ENCODE assay signal across 13 mouse cellular contexts in the genomic region with DNA sequence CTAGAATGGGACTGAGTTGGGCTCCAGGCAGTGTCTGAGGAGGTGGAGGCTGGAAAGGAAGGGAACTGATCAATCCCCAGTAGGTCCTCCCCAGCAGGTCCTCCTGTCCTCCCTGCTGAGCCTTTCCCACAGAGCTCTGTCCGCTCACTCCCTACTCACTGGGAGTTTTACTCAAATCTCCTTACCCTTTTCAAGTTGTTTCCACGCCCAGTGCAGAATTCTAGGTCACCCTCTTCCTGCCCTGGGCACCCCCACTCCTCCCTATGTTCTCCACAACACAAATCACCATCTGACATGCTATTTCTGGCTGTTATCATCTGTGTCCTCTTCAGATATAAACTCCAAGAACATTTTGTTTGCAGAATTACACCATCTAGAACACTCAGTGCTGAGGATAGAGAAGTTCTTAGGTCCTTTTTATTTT. TPM values are rescaled to one million over a fixed set of nuclear protein-coding genes. Genes with fewer than 3 reads are reported as not detected.
DNase-seq lines count a peak whose midpoint lies in the region; ATAC-seq and TF ChIP-seq lines count a peak whose summit lies in the region.
"Had no signal": no experiment of that assay in that cellular context is flagged by ENCODE, and none has a peak within 500 bp of the region (broad histone marks: within the 10 kb centered on the region; RNA-seq: fewer than 3 reads in every experiment).

No protein-coding gene starts in this region.

- ATAC-seq in heart, embryonic 13.5 days (ENCODE audit: extremely low read depth, insufficient number of reproducible peaks, low FRiP score, low TSS enrichment) = no peak
- ATAC-seq in lung, postnatal 0 days = peak; percentile 86
- ATAC-seq: CD4-positive, CD25-positive, alpha-beta regulatory T cell, adult 4 months; hindbrain, postnatal 0 days had no signal

- WGBS in heart, embryonic 13.5 days = 49% methylated on average over 2 of the region's 2 CpGs
- 23% methylated on average over 2 of the region's 2 CpGs for WGBS in lung, postnatal 0 days

- H3K4me1 ChIP-seq in heart, embryonic 13.5 days = peaks cover 13% of the 10 kb centered on the region; the same call in 1 of the 2 replicates
- H3K4me1 ChIP-seq in lung, postnatal 0 days (ENCODE audit: insufficient read depth, low read depth, low read length) = 0 out of 2 replicates have a peak, but pooled peaks cover 9% of the 10 kb centered on the region
- H3K4me1 ChIP-seq: limb, embryonic 12.5 days had no signal

- TF ChIP-seq CTCF in lung, postnatal 0 days (IDR thresholded peaks at IDR 0.05) = no peak

- H3K9me3 ChIP-seq in heart, embryonic 13.5 days = no peaks in the 10 kb centered on the region
- no peaks in the 10 kb centered on the region for H3K9me3 ChIP-seq in lung, postnatal 0 days (ENCODE audit: low read length)
- H3K9me3 ChIP-seq: limb, embryonic 12.5 days had no signal

- peaks cover 19% of the 10 kb centered on the region for H3K36me3 ChIP-seq in heart, embryonic 13.5 days
- 0 out of 2 replicates have a peak, but pooled peaks cover 6% of the 10 kb centered on the region for H3K36me3 ChIP-seq in lung, postnatal 0 days (ENCODE audit: insufficient read depth, low read length)

- peak overlapping the region; percentile 47; the same call in 1 of the 2 replicates for H3K9ac ChIP-seq in heart, embryonic 13.5 days
- no peak overlapping the region for H3K9ac ChIP-seq in lung, postnatal 0 days (replicated peaks; ENCODE audit: low read depth)
- H3K9ac ChIP-seq: limb, embryonic 12.5 days had no signal

- DNase-seq in gastrocnemius, postnatal 25 days = peak; percentile 62
- no peak for DNase-seq in gastrocnemius, postnatal 4 days (ENCODE audit: low spot score in 2 of 2)
- peak; percentile 47 for DNase-seq in layer of hippocampus, adult 9-11 months
- DNase-seq in layer of hippocampus, postnatal 14 days (ENCODE audit: low spot score in 2 of 2) = no peak
- peak; percentile 94 for DNase-seq in lung, postnatal 0 days (ENCODE audit: low spot score)
- DNase-seq in left cerebral cortex, adult 11 months (ENCODE audit: low spot score) = no peak
- DNase-seq in neural tube, embryonic 10.5 days (ENCODE audit: extremely low spot score, low spot score) = no peak

- H3K4me2 ChIP-seq in heart, embryonic 13.5 days = no peak overlapping the region
- H3K4me2 ChIP-seq in lung, postnatal 0 days (replicated peaks; ENCODE audit: low read depth, low read length) = no peak overlapping the region
- H3K4me2 ChIP-seq: limb, embryonic 12.5 days had no signal

- H3K27me3 ChIP-seq in heart, embryonic 13.5 days (replicated peaks) = no peaks in the 10 kb centered on the region
- H3K27me3 ChIP-seq in lung, postnatal 0 days (replicated peaks; ENCODE audit: insufficient read depth, low read length) = no peaks in the 10 kb centered on the region
- H3K27me3 ChIP-seq: limb, embryonic 12.5 days had no signal

- H3K27ac ChIP-seq in heart, embryonic 13.5 days (replicated peaks) = no peak overlapping the region
- peak overlapping the region; percentile 77 for H3K27ac ChIP-seq in lung, postnatal 0 days (ENCODE audit: low read length)
- H3K27ac ChIP-seq: hindbrain, postnatal 0 days; limb, embryonic 12.5 days had no signal

- H3K4me3 ChIP-seq in heart, embryonic 13.5 days = no peak overlapping the region
- no peak overlapping the region for H3K4me3 ChIP-seq in lung, postnatal 0 days (ENCODE audit: low read depth, low read length)
- H3K4me3 ChIP-seq: limb, embryonic 12.5 days; myocyte had no signal

- peak; percentile 95 for TF ChIP-seq EP300 in lung, postnatal 0 days (IDR thresholded peaks at IDR 0.05)

RNA-seq across cellular contexts. Expression of a gene that starts 10.2 kb away (rescaled TPM):
- total RNA-seq in gastrocnemius, postnatal 25 days (2021) = 100 to 1,000 TPM; 473 to 502 TPM
- total RNA-seq in gastrocnemius, postnatal 4 days (2021) = 100 to 1,000 TPM; 344 to 358 TPM
- 100 to 1,000 TPM; 269 to 270 TPM for total RNA-seq in layer of hippocampus, postnatal 14 days (2021)
- polyA plus RNA-seq in heart, embryonic 13.5 days (2015; fragmentation: Nextera tagmentation; extraction: Ambion mirVana) = 190 and 213 TPM in 2 replicates
- polyA plus RNA-seq in lung, postnatal 0 days (2015; fragmentation: Nextera tagmentation; extraction: Ambion mirVana) = 352 and 379 TPM in 2 replicates

RNA-seq across cellular contexts. Expression of a gene that starts 10.4 kb away (rescaled TPM):
- 10 to 100 TPM; 32.1 to 33.5 TPM for total RNA-seq in gastrocnemius, postnatal 25 days (2021)
- 10 to 100 TPM; 52.0 to 55.7 TPM for total RNA-seq in gastrocnemius, postnatal 4 days (2021)
- total RNA-seq in layer of hippocampus, postnatal 14 days (2021) = 10 to 100 TPM; 63.0 to 63.6 TPM
- 38.3 and 40.9 TPM in 2 replicates for polyA plus RNA-seq in heart, embryonic 13.5 days (2015; fragmentation: Nextera tagmentation; extraction: Ambion mirVana)
- 61.7 and 63.6 TPM in 2 replicates for polyA plus RNA-seq in lung, postnatal 0 days (2015; fragmentation: Nextera tagmentation; extraction: Ambion mirVana)

RNA-seq across cellular contexts. Expression of a gene that starts 12.2 kb away (rescaled TPM):
- total RNA-seq in gastrocnemius, postnatal 25 days (2021) = 1 to 10 TPM in 1 of 2 experiments, not detected in 1; 1.2 TPM
- not detected for total RNA-seq in gastrocnemius, postnatal 4 days (2021)
- total RNA-seq in layer of hippocampus, postnatal 14 days (2021) = under 1 TPM in 1 of 2 experiments, not detected in 1; 0.67 TPM
- 1.6 and 2.2 TPM in 2 replicates for polyA plus RNA-seq in heart, embryonic 13.5 days (2015; fragmentation: Nextera tagmentation; extraction: Ambion mirVana)
- polyA plus RNA-seq in lung, postnatal 0 days (2015; fragmentation: Nextera tagmentation; extraction: Ambion mirVana) = 1.1 TPM in 2 replicates
- total RNA-seq: hindbrain, postnatal 0 days had no signal
- polyA plus RNA-seq: CD4-positive, CD25-positive, alpha-beta regulatory T cell, adult 4 months; hindbrain, postnatal 0 days had no signal

RNA-seq across cellular contexts. Expression of a gene that starts 26.0 kb away (rescaled TPM):
- total RNA-seq in gastrocnemius, postnatal 25 days (2021) = 10 to 100 TPM; 29.0 to 36.5 TPM
- total RNA-seq in gastrocnemius, postnatal 4 days (2021) = 10 to 100 TPM; 53.3 to 56.8 TPM
- 10 to 100 TPM; 81.1 to 91.5 TPM for total RNA-seq in layer of hippocampus, postnatal 14 days (2021)
- 40.7 and 41.9 TPM in 2 replicates for polyA plus RNA-seq in heart, embryonic 13.5 days (2015; fragmentation: Nextera tagmentation; extraction: Ambion mirVana)
- polyA plus RNA-seq in lung, postnatal 0 days (2015; fragmentation: Nextera tagmentation; extraction: Ambion mirVana) = 35.2 and 43.5 TPM in 2 replicates

RNA-seq across cellular contexts. Expression of a gene that starts 32.8 kb away (rescaled TPM):
- not detected for total RNA-seq in gastrocnemius, postnatal 25 days (2021)
- total RNA-seq in gastrocnemius, postnatal 4 days (2021) = not detected
- total RNA-seq in layer of hippocampus, postnatal 14 days (2021) = not detected
- not detected in 2 replicates for polyA plus RNA-seq in heart, embryonic 13.5 days (2015; fragmentation: Nextera tagmentation; extraction: Ambion mirVana)
- polyA plus RNA-seq in lung, postnatal 0 days (2015; fragmentation: Nextera tagmentation; extraction: Ambion mirVana) = 0.31 TPM in 1 of 2 replicates, not detected in the other
- total RNA-seq: hindbrain, postnatal 0 days; layer of hippocampus, postnatal 10 days had no signal
- polyA plus RNA-seq: CD4-positive, CD25-positive, alpha-beta regulatory T cell, adult 4 months; hindbrain, postnatal 0 days; limb, embryonic 12.5 days had no signal

Comparison
In these comparisons a context has a peak if more than half of its experiments do, and no peak if none do; other contexts are left out.
1. DNase-seq: peak in gastrocnemius, postnatal 25 days (single experiment), layer of hippocampus, adult 9-11 months (single experiment) and lung, postnatal 0 days (single experiment); none in gastrocnemius, postnatal 4 days (0 of 2), layer of hippocampus, postnatal 14 days (0 of 2), left cerebral cortex, adult 11 months (single experiment) and neural tube, embryonic 10.5 days (single experiment).